Mouse (Mus musculus) G1E (cell line): ENCODE results near the gene Coil. TPM values are rescaled to one million over a fixed set of nuclear protein-coding genes. Genes with fewer than 3 reads are reported as not detected.
"Not testable (repeated sequence)": the region's sequence is repeated elsewhere in the genome, so short reads cannot be mapped to it uniquely, and the experiment has no call there.

Experiments
- ATAC-seq: 2 replicates; pipeline ENCODE4 v1.8.0; 2016; ENCODE audit warnings: mild to moderate bottlenecking; ENCODE audit not compliant: insufficient number of reproducible peaks, poor library complexity, low FRiP score, severe bottlenecking; ENCODE audit errors: extremely low read depth
- DNase-seq: peaks from one replicate; pipeline ENCODE4 v3.0.0; 2012; ENCODE audit warnings: low spot score
- H3K27me3 ChIP-seq: 2 replicates; pipeline ENCODE4 v1.6.1; 2012; ENCODE audit warnings: mild to moderate bottlenecking, low read length, inconsistent platforms; ENCODE audit not compliant: insufficient read depth
- H3K36me3 ChIP-seq: replicated peaks from 2 replicates; pipeline ENCODE3; 2012; ENCODE audit warnings: mild to moderate bottlenecking, inconsistent platforms
- H3K4me1 ChIP-seq: 2 replicates; pipeline ENCODE4 v1.6.1; 2012; ENCODE audit warnings: low read depth, low read length, inconsistent platforms, mixed read lengths; ENCODE audit not compliant: insufficient read depth
- H3K4me3 ChIP-seq: 2 replicates; pipeline ENCODE4 v1.5.1; 2012; ENCODE audit warnings: low read depth, mild to moderate bottlenecking, inconsistent platforms, low read length, moderate library complexity, mixed read lengths
- H3K9me3 ChIP-seq: replicated peaks from 2 replicates; pipeline ENCODE4 v1.6.1; 2012; ENCODE audit warnings: inconsistent platforms
- CTCF ChIP-seq: IDR thresholded peaks from 2 replicates; pipeline ENCODE4 v1.5.1; 2012; ENCODE audit warnings: low read depth, low read length, inconsistent platforms, mixed read lengths
- GATA1 ChIP-seq: IDR thresholded peaks from 2 replicates; pipeline ENCODE4 v1.6.1; 2012; ENCODE audit warnings: borderline replicate concordance, low read length, inconsistent platforms, mixed read lengths
- GATA2 ChIP-seq: IDR thresholded peaks from 2 replicates; pipeline ENCODE4 v1.6.1; 2012; ENCODE audit warnings: low read depth, low read length, inconsistent platforms, borderline replicate concordance
- POLR2AphosphoS5 ChIP-seq: IDR thresholded peaks from 2 replicates; pipeline ENCODE4 v1.6.1; 2012; ENCODE audit warnings: low read depth, low read length, inconsistent platforms; ENCODE audit not compliant: insufficient replicate concordance
- TAL1 ChIP-seq: conservative IDR thresholded peaks from 2 replicates; pipeline ENCODE4 v1.6.1; 2012; ENCODE audit warnings: low read depth, low read length, inconsistent platforms, mixed read lengths
- polyA plus RNA-seq: library from polyadenylated mRNA; stranded (reverse); fragments of >175 nt; gene quantifications from 2 replicates; pipeline ENCODE4 v1.2.3, GENCODE M21; 2012
- total RNA-seq, 2 experiments: library from RNA; stranded (forward) in 1 of 2; stranded (reverse) in 1 of 2; fragments of 200-1000 nt in 1 of 2; fragments of >200 nt in 1 of 2; fragmentation: Nextera tagmentation in 1 of 2; gene quantifications; 2 replicates each; pipeline ENCODE4 v1.2.3; 2014 to 2017

Coil gene
- total and polyA plus RNA-seq, 3 experiments = 6.7 to 14.1 (median 12.7) TPM

GRCm38 (mm10) chr11:89028871-89029405, 58.9 kb downstream of the Coil start:
- peak; percentile 67 for ATAC-seq
- TF ChIP-seq TAL1 (0 out of 2 replicates have a peak, but pooled peaks have one; percentile 11), POLR2AphosphoS5 (no peak), GATA2 (no peak)
- Histone ChIP-seq H3K36me3 (no peaks in the 10 kb centered on the region), H3K4me1 (peaks cover 50% of the 10 kb centered on the region), H3K9me3 (no peaks in the 10 kb centered on the region), H3K4me3 (peak overlapping the region; percentile 13; the same call in 1 of the 2 replicates), H3K27me3 (no peaks in the 10 kb centered on the region)
- DNase-seq = no peak

- H3K4me1 ChIP-seq = peaks cover 38% of the 10 kb centered on the region
- H3K27me3 ChIP-seq = no peaks in the 10 kb centered on the region
- peaks cover 11% of the 10 kb centered on the region for H3K36me3 ChIP-seq
- no peak overlapping the region for H3K4me3 ChIP-seq
- no peaks in the 10 kb centered on the region for H3K9me3 ChIP-seq
- DNase-seq (no peak), ATAC-seq (no peak)
- no peak for TF ChIP-seq GATA2
- TF ChIP-seq GATA1 = no peak
- TF ChIP-seq TAL1 = no peak
- TF ChIP-seq POLR2AphosphoS5 = no peak
- TF ChIP-seq CTCF = no peak
Measured at GRCm38 (mm10) chr11:89030552-89030951, 60.5 kb downstream of the Coil start.

DNA sequence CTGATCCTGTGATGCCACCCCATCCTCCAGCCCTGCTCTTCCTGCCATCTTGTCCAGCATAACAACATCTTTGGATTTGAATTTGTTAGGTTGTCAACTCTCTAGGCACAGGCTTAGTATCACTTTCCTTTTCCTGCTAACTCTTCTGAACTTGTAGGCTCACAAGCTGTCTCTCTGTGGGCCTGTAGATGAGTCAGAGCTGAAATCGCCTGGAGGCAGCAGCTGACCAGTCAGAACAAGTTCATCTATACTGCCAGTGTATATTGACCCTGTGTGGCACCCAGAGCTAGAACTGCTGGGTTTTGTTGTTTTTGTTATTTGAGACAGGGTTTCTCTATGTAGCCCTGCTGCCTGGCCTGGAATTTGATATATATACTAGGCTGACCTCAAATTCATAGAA, 61.1 kb downstream of the Coil start:
- ATAC-seq (no peak), DNase-seq (no peak)
- Histone ChIP-seq H3K27me3 (no peaks in the 10 kb centered on the region), H3K9me3 (no peaks in the 10 kb centered on the region), H3K4me1 (peaks cover 33% of the 10 kb centered on the region), H3K4me3 (no peak overlapping the region), H3K36me3 (peaks cover 11% of the 10 kb centered on the region)
- TF ChIP-seq GATA1 (no peak), CTCF (no peak), POLR2AphosphoS5 (no peak), GATA2 (no peak), TAL1 (no peak)

GRCm38 (mm10) chr11:89034592-89034991, 64.5 kb downstream of the Coil start:
- no peak for DNase-seq
- Histone ChIP-seq H3K27me3 (no peaks in the 10 kb centered on the region), H3K4me3 (no peak overlapping the region), H3K9me3 (no peaks in the 10 kb centered on the region), H3K36me3 (peaks cover 34% of the 10 kb centered on the region), H3K4me1 (peaks cover 11% of the 10 kb centered on the region)
- TF ChIP-seq POLR2AphosphoS5 = no peak
- no peak for TF ChIP-seq CTCF
- TF ChIP-seq GATA2 = no peak
- TF ChIP-seq TAL1 = no peak
- TF ChIP-seq GATA1 = no peak
- ATAC-seq = no peak

DNA sequence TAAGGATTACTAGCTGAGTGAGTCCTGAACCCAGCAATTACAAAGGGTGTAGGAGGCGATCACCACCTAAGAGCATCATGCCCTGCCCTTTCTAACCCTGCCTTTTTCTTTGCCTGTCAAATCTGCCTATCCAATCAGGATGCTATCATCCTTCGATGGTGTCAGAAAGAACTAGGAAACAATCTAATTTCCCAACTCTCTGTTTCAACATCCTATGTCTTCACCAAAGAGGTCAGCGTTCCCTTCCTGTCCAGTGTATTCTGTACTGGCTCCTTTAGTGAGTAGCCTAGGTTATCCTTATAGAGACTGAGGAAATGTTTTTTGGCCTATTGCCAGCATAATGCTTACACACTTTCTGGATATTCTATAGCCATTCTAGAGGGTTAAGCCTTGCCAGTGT, 65.5 kb downstream of the Coil start:
- ATAC-seq (no peak), DNase-seq (no peak)

DNA sequence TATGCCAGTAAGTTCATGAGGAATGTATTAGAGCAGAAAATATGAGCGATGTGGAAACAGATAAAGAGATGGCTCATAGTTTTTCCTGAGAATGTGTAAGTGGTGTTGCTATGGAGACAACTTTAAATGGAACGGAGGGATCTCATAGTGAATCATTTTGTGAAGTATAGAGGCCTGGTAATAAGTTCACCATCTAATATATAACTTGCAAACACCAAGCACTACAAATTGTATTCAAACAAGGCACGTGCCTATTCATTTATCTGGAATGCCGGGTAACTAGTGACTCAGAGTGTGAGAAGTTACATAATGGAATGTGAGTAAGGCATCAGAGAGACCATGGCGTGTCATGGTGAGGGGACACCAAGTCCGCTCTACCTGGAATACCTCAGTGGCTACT, 68.4 kb downstream of the Coil start:
- Histone ChIP-seq H3K27me3 (no peaks in the 10 kb centered on the region), H3K9me3 (no peaks in the 10 kb centered on the region), H3K4me3 (no peak overlapping the region), H3K36me3 (peaks cover 70% of the 10 kb centered on the region), H3K4me1 (peaks cover 3% of the 10 kb centered on the region)
- TF ChIP-seq CTCF = no peak
- TF ChIP-seq GATA1 = no peak
- TF ChIP-seq GATA2 = no peak
- no peak for TF ChIP-seq TAL1
- no peak for TF ChIP-seq POLR2AphosphoS5
- ATAC-seq (no peak), DNase-seq (no peak)

More for the DNA sequence above, 65.5 kb downstream of the Coil start:
- H3K4me1 ChIP-seq = peaks cover 3% of the 10 kb centered on the region
- H3K4me3 ChIP-seq = no peak overlapping the region
- peaks cover 43% of the 10 kb centered on the region for H3K36me3 ChIP-seq
- H3K27me3 ChIP-seq = no peaks in the 10 kb centered on the region
- TF ChIP-seq GATA2 (no peak), TAL1 (no peak), GATA1 (no peak), POLR2AphosphoS5 (no peak), CTCF (no peak)
- no peaks in the 10 kb centered on the region for H3K9me3 ChIP-seq

DNA sequence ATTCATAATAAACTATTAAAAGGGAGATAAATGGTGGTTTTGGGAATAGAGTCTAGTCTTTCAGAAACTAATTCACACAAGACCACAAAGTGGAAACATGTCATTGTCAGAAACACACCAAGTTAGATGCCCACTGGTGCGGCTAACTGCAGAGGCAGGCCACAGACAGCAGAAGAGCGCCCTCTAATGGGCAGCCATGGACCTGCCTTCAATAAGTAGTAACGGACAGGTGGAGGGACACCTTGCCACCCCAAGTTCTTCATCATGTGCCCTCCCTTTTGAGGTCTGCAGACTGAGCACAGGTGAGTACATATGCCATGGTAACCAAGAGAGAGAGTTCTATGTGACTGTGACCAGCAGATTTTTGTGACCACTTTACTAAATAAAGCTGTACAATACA, 69.3 kb downstream of the Coil start:
- DNase-seq (no peak), ATAC-seq (no peak)
- peaks cover 74% of the 10 kb centered on the region for H3K36me3 ChIP-seq
- no peak overlapping the region for H3K4me3 ChIP-seq
- TF ChIP-seq CTCF (peak; percentile 97), TAL1 (no peak)
- H3K4me1 ChIP-seq = peaks cover 3% of the 10 kb centered on the region
- H3K9me3 ChIP-seq = no peaks in the 10 kb centered on the region
- H3K27me3 ChIP-seq = no peaks in the 10 kb centered on the region

- peaks cover 76% of the 10 kb centered on the region for H3K36me3 ChIP-seq
- DNase-seq, ATAC-seq, H3K4me3 ChIP-seq, H3K27me3 ChIP-seq, H3K4me1 ChIP-seq, H3K9me3 ChIP-seq: not testable (repeated sequence)
Measured at GRCm38 (mm10) chr11:89041073-89041472, 71.0 kb downstream of the Coil start.
